Mouse (Mus musculus): ENCODE results near the gene Sec14l1. TPM values are rescaled to one million over a fixed set of nuclear protein-coding genes. Genes with fewer than 3 reads are reported as not detected.
A peak's percentile ranks its signal among the peaks of the same experiment; 100 is the strongest.

Sec14l1 gene
- total RNA-seq, 2 experiments from 2014 or later = 101 to 113 TPM

GRCm38 (mm10) chr11:117127931-117128548, 13.1 kb downstream of the Sec14l1 start:
- DNase-seq = peak; percentile 65

GRCm38 (mm10) chr11:117129473-117129872, 14.5 kb downstream of the Sec14l1 start:
- DNase-seq = no peak

GRCm38 (mm10) chr11:117130068-117130467, 15.1 kb downstream of the Sec14l1 start:
- DNase-seq = no peak

- DNase-seq = no peak
These were observed 15.9 kb downstream of the Sec14l1 start for GRCm38 (mm10) chr11:117130888-117131287.

- no peak for DNase-seq
These were observed 16.5 kb downstream of the Sec14l1 start for GRCm38 (mm10) chr11:117131450-117131849.

GRCm38 (mm10) chr11:117134776-117135387, 19.9 kb downstream of the Sec14l1 start:
- peak; percentile 70 for DNase-seq

GRCm38 (mm10) chr11:117135457-117136290, 20.7 kb downstream of the Sec14l1 start:
- DNase-seq = no peak

GRCm38 (mm10) chr11:117136880-117137279, 21.9 kb downstream of the Sec14l1 start:
- no peak for DNase-seq

GRCm38 (mm10) chr11:117138213-117138761, 23.3 kb downstream of the Sec14l1 start:
- DNase-seq = no peak

- DNase-seq = no peak
These were observed 24.0 kb downstream of the Sec14l1 start for GRCm38 (mm10) chr11:117138795-117139463.

GRCm38 (mm10) chr11:117141376-117142001, 26.5 kb downstream of the Sec14l1 start:
- DNase-seq = no peak

GRCm38 (mm10) chr11:117142507-117142906, 27.5 kb downstream of the Sec14l1 start:
- DNase-seq = peak; percentile 83

- DNase-seq = no peak
These were observed 30.6 kb downstream of the Sec14l1 start for GRCm38 (mm10) chr11:117145451-117146117.

GRCm38 (mm10) chr11:117146118-117146506, 31.1 kb downstream of the Sec14l1 start:
- DNase-seq = no peak

GRCm38 (mm10) chr11:117146776-117147536, 32.0 kb downstream of the Sec14l1 start:
- no peak for DNase-seq

GRCm38 (mm10) chr11:117148893-117149685, 34.1 kb downstream of the Sec14l1 start:
- no peak for DNase-seq

- DNase-seq = no peak
These were observed 35.5 kb downstream of the Sec14l1 start for GRCm38 (mm10) chr11:117150467-117150966.

- DNase-seq = no peak
These were observed 36.5 kb downstream of the Sec14l1 start for GRCm38 (mm10) chr11:117151461-117151860.

- DNase-seq = no peak
These were observed 37.6 kb downstream of the Sec14l1 start for GRCm38 (mm10) chr11:117152541-117152940.

All from adrenal gland, postnatal 10 days (tissue).